Mouse (Mus musculus) thymus, adult 18-20 months (tissue): ENCODE measurements around the gene Oas2.

Experiments used
- DNase-seq, 2 experiments: peaks; one replicate each; pipeline ENCODE4 v3.0.0; 2022; ENCODE audit warnings: mixed read lengths in 2 of 2

Gene Oas2

DNA sequence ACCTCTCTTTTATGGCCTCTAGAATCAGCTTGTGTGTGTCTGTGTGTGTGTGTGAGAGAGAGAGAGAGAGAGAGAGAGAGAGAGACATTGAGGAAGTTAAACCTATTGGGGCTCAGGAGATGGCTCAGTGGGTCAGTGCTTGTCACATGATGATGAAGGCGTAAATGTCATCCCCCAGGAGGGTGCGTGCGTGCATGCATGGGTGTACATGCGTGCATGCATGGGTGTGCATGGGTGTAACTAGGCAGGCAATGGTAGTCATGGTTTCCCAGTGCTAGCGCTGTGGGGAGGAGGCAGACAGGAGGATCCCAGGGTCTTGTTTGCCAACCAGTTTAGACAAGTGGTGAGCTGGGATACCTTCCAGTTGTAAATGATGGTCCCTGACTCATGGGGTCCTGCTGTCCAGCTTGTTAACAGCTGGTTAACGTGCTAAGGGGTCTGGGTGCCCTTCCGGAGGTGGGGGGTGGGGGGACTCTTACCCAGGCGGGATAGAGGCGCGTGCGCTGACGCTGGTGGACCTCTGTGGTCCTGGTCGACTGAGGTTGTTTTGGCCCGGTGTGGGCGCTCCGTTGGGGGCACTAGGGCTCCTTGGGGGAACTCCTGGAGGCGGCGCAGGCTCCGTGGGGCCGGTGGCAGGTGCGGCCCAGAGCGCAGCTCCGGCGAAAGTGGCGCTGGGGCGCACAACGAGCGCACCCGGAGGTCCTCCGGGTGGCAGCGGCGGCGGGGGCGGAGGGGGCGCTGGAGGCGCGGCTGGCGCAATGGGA lies 55.5 kb downstream of the Oas2 start:
- no peak for DNase-seq

- DNase-seq, result no peak
These were observed 57.6 kb downstream of the Oas2 start for GRCm38 (mm10) chr5:120692034-120692433.

- no peak for DNase-seq
These were observed 59.2 kb downstream of the Oas2 start for GRCm38 (mm10) chr5:120690417-120690816.

GRCm38 (mm10) chr5:120688434-120688833 lies 61.2 kb downstream of the Oas2 start:
- DNase-seq, result peak; percentile 49 to 80

DNA sequence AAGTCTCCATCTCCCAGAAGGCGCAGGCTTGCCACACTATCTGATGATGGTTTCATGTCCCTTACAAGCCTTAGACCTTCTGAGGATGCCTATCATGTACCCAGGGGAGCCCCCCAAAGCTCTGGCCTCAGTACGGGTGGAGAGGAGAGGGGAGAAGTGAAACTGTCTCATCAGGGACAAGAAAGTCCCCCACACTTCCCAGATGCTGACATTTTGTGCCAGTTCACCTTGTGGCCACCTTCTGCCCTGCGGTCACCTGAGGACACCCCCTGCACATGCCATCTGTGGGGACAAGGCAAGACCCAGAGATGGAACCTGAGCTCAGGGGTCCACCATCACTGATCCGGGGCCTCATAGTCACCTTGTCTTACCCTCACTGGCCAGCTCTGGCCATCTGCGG lies 61.8 kb downstream of the Oas2 start:
- peak in 1 of 2 experiments; percentile 27 for DNase-seq

DNA sequence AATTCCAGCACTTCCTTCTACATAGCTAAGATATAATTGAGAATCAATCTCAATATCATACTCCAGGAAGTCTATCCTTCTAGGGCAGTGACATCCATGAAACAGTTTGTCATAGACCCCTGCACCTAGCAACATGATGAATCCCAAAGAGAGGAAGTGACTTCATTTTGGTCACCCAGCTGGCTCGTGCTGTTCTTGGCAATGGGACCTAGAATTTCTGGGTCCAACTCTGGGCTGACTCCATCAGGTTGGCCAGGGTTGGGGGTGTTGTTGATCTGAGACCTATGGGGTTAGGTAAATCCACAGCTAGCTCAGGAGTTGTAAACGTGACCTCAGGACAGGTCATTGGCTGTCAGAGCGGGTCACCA lies 62.2 kb downstream of the Oas2 start:
- no peak for DNase-seq

DNA sequence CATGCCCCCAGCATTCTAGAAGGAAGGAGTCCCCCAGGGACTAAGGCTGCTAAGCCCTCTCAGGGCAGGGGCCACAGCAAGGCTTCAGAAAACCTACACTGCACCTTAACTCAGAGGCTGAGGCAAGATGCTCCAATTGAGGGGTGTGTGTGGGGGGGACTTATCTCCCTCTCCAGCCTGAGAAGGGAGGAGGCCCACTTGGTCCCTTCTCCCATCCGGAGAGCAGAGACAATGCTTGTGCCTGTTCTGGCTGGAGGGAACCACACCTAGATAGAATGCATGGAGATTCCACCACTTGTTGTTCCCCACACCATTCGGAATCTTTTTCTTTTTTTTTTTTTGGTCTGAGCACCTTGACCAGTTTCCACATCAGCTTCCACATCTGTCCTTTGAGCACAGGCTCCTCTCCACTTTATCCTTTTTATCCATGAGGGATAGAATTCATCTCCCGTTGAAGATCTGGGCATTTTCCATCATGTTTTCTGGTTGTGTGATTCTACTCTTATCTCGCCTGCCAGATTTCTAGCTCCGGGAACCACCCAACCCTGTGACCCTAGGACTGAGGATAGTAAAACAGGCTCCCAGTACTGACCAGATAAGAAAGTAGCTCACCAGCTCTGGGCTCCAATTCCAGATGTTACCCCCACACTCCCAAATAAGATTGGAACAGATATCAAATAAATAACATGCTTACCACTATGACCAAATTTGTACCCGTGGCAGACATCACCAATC lies 62.7 kb downstream of the Oas2 start:
- no peak for DNase-seq

DNA sequence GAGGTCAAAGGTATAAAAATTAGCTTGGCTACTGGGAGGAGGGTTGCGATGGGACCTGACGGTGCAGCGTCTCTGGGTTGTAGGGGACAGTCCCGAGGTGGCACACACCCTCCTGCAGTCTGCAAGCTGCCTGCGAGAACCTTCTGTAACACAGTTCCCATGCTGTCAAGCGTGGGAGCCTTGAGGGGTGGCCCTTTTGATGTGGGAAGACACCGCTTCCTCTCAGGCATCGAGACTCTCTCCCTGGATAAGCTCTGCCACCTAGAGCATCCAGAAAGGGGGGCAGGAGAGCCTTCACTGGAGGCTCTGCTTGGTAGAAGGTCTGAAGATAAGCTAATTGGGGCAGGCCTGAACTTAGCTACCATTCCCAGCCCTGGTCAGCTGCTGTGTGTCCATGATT lies 64.0 kb downstream of the Oas2 start:
- peak; percentile 80 to 90 for DNase-seq

DNA sequence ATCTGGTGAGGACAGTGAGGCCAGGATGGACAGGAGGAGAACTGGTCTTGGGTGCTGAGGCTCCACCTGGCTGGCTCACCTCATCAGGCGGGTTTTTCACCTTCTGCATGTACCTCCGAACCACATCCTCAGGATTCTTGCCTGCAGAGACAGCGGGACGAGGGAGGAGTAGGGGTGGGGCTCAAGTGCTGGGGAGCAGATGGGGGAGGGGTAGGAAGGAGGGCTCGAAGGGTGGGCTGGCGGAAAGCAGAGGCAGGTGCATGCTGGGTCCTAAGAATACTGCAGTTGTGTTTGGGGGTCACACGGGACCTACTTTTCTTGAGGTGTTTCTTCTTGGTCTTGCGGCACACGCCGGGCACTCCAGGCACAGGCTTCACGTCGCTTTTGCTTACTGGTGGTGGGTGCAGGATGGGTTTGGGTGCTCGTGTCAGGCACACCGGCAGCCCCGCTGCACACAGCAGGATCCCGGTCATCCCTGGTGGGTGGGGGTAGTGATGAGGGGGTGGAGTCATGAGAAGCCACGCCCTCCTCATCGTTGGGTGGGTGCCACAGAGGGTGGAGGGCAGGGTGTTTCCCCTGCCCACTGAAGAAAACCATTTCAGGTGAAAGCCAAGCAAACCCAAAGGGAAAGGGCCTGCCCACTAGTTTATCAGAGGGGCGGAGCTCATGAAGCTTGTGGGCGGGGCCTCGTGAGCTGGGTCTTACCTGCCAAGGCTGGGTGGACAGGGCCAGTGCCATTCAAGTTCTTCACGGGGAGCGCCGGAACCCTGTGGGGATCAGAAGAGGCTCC lies 66.5 kb downstream of the Oas2 start:
- no peak for DNase-seq

DNA sequence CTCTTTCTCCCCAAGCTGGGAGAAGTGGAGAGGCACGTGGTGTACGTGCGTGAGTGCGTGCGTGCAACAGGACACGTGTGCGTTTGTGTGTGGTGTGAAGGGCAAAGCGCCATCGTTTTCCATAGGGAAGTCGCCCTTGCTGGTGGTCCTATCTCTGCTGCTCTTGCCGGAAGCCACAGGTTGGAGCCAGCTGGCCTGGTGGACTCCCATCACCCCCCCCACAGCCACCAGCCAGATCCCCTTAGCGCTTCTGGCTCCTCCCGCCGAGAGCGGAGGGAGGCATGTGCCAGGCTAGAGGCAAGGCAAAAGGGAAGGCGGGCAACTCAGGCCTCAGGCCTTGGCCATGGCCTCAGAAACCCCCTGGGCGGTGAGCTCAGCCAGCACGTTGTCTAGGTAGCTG lies 68.7 kb downstream of the Oas2 start:
- DNase-seq, result no peak
